Mouse (Mus musculus): ENCODE measurements around the gene Dcst2. TPM values are rescaled to one million over a fixed set of nuclear protein-coding genes. Genes with fewer than 3 reads are reported as not detected.
A peak's percentile ranks its signal among the peaks of the same experiment; 100 is the strongest.

Gene Dcst2
- polyA plus RNA-seq, 1 experiment = 0.15 TPM

- TF ChIP-seq CTCF (IDR thresholded peaks at IDR 0.05; ENCODE audit: extremely low read depth, insufficient read depth, insufficient read length, insufficient replicate concordance) (no peak), POLR2A (IDR thresholded peaks at IDR 0.05; ENCODE audit: low read depth, low read length) (no peak)
- H3K27me3 ChIP-seq (ENCODE audit: control insufficient read depth, insufficient read depth, low read length) = no peaks in the 10 kb centered on the region
- WGBS = 77% methylated on average over 16 of the region's 17 CpGs
- H3K36me3 ChIP-seq (ENCODE audit: control insufficient read depth, insufficient read depth, low read length) = no peaks in the 10 kb centered on the region; the same call in 1 of the 2 replicates
- DNase-seq (ENCODE audit: low read depth in 1 of 2, low spot score in 2 of 2) = peak in 1 of 2 experiments; percentile 35
- peak overlapping the region; percentile 49 for H3K4me3 ChIP-seq (ENCODE audit: extremely low read depth, insufficient read depth, insufficient read length)
- peak overlapping the region; percentile 84 for H3K27ac ChIP-seq (ENCODE audit: insufficient read depth, low read length)
- peaks cover 50% of the 10 kb centered on the region for H3K4me1 ChIP-seq (ENCODE audit: control insufficient read depth, insufficient read depth, insufficient read length)
Observed at GRCm38 (mm10) chr3:89386438-89387420, 25.0 kb downstream of the Dcst2 start.

DNA sequence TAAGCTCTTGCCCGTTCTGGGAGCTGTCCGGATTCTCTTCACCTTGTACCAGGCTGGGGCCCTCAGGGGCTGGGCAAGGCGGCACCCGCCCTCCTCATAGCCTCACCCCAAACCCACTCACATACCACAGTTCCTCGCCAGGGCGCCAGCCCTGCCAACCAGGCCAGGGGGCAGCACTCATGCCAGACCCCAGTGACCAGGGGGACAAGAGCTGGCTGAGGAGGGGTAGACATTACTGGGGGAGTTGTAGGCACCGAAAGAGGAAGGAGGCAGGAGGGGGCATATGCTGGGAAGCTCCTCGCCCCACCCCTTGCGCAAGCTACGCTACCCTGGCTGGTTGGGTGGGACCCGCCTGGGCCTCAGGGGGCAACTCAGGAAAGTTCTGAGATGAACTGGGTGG is 25.9 kb downstream of the Dcst2 start:
- no peak for DNase-seq (ENCODE audit: low read depth in 1 of 2, low spot score in 2 of 2)
- TF ChIP-seq CTCF (IDR thresholded peaks at IDR 0.05; ENCODE audit: extremely low read depth, insufficient read depth, insufficient read length, insufficient replicate concordance) (no peak), POLR2A (IDR thresholded peaks at IDR 0.05; ENCODE audit: low read depth, low read length) (no peak)
- peaks cover 50% of the 10 kb centered on the region for H3K4me1 ChIP-seq (ENCODE audit: control insufficient read depth, insufficient read depth, insufficient read length)
- H3K27me3 ChIP-seq (ENCODE audit: control insufficient read depth, insufficient read depth, low read length) = no peaks in the 10 kb centered on the region
- WGBS = 64% methylated on average over 11 of the region's 11 CpGs
- H3K27ac ChIP-seq (ENCODE audit: insufficient read depth, low read length) = peak overlapping the region; percentile 84
- no peaks in the 10 kb centered on the region; the same call in 1 of the 2 replicates for H3K36me3 ChIP-seq (ENCODE audit: control insufficient read depth, insufficient read depth, low read length)
- H3K4me3 ChIP-seq (ENCODE audit: extremely low read depth, insufficient read depth, insufficient read length) = peak overlapping the region; percentile 49; the same call in 1 of the 2 replicates

GRCm38 (mm10) chr3:89388134-89388881 is 26.5 kb downstream of the Dcst2 start:
- H3K27ac ChIP-seq (ENCODE audit: insufficient read depth, low read length) = peak overlapping the region; percentile 84
- H3K36me3 ChIP-seq (ENCODE audit: control insufficient read depth, insufficient read depth, low read length) = no peaks in the 10 kb centered on the region
- TF ChIP-seq POLR2A (IDR thresholded peaks at IDR 0.05; ENCODE audit: low read depth, low read length) = no peak
- no peak for TF ChIP-seq CTCF (IDR thresholded peaks at IDR 0.05; ENCODE audit: extremely low read depth, insufficient read depth, insufficient read length, insufficient replicate concordance)
- DNase-seq (ENCODE audit: low read depth in 1 of 2, low spot score in 2 of 2) = no peak
- peaks cover 50% of the 10 kb centered on the region for H3K4me1 ChIP-seq (ENCODE audit: control insufficient read depth, insufficient read depth, insufficient read length)
- no peaks in the 10 kb centered on the region for H3K27me3 ChIP-seq (ENCODE audit: control insufficient read depth, insufficient read depth, low read length)
- 72% methylated on average over 11 of the region's 11 CpGs for WGBS
- peak overlapping the region; percentile 49; the same call in 1 of the 2 replicates for H3K4me3 ChIP-seq (ENCODE audit: extremely low read depth, insufficient read depth, insufficient read length)

GRCm38 (mm10) chr3:89388901-89389740 is 27.3 kb downstream of the Dcst2 start:
- H3K4me3 ChIP-seq (ENCODE audit: extremely low read depth, insufficient read depth, insufficient read length) = peak overlapping the region; percentile 15; the same call in 1 of the 2 replicates
- DNase-seq (ENCODE audit: low read depth in 1 of 2, low spot score in 2 of 2) = peak; percentile 62 to 63
- WGBS = 18% methylated on average over 6 of the region's 6 CpGs

GRCm38 (mm10) chr3:89390111-89390515 is 28.3 kb downstream of the Dcst2 start:
- TF ChIP-seq CTCF (IDR thresholded peaks at IDR 0.05; ENCODE audit: extremely low read depth, insufficient read depth, insufficient read length, insufficient replicate concordance) (no peak), POLR2A (IDR thresholded peaks at IDR 0.05; ENCODE audit: low read depth, low read length) (no peak)
- H3K4me1 ChIP-seq (ENCODE audit: control insufficient read depth, insufficient read depth, insufficient read length) = peaks cover 43% of the 10 kb centered on the region
- no peak for DNase-seq (ENCODE audit: low read depth in 1 of 2, low spot score in 2 of 2)
- peak overlapping the region; percentile 41; the same call in 1 of the 2 replicates for H3K4me3 ChIP-seq (ENCODE audit: extremely low read depth, insufficient read depth, insufficient read length)
- H3K36me3 ChIP-seq (ENCODE audit: control insufficient read depth, insufficient read depth, low read length) = no peaks in the 10 kb centered on the region
- 16% methylated on average over 5 of the region's 5 CpGs for WGBS
- peak overlapping the region; percentile 93 for H3K27ac ChIP-seq (ENCODE audit: insufficient read depth, low read length)
- H3K27me3 ChIP-seq (ENCODE audit: control insufficient read depth, insufficient read depth, low read length) = no peaks in the 10 kb centered on the region

More at GRCm38 (mm10) chr3:89388901-89389740, 27.3 kb downstream of the Dcst2 start:
- H3K36me3 ChIP-seq (ENCODE audit: control insufficient read depth, insufficient read depth, low read length) = no peaks in the 10 kb centered on the region
- H3K27me3 ChIP-seq (ENCODE audit: control insufficient read depth, insufficient read depth, low read length) = no peaks in the 10 kb centered on the region
- no peak; the same call in 1 of the 2 replicates for TF ChIP-seq POLR2A (IDR thresholded peaks at IDR 0.05; ENCODE audit: low read depth, low read length)
- no peak for TF ChIP-seq CTCF (IDR thresholded peaks at IDR 0.05; ENCODE audit: extremely low read depth, insufficient read depth, insufficient read length, insufficient replicate concordance)
- H3K27ac ChIP-seq (ENCODE audit: insufficient read depth, low read length) = peak overlapping the region; percentile 93
- H3K4me1 ChIP-seq (ENCODE audit: control insufficient read depth, insufficient read depth, insufficient read length) = peaks cover 48% of the 10 kb centered on the region
